Mouse (Mus musculus): ENCODE results near the gene Tspo. TPM values are rescaled to one million over a fixed set of nuclear protein-coding genes. Genes with fewer than 3 reads are reported as not detected.

The Tspo gene
- total RNA-seq, 1 experiment from 2014 or later: 60.5 TPM

DNA sequence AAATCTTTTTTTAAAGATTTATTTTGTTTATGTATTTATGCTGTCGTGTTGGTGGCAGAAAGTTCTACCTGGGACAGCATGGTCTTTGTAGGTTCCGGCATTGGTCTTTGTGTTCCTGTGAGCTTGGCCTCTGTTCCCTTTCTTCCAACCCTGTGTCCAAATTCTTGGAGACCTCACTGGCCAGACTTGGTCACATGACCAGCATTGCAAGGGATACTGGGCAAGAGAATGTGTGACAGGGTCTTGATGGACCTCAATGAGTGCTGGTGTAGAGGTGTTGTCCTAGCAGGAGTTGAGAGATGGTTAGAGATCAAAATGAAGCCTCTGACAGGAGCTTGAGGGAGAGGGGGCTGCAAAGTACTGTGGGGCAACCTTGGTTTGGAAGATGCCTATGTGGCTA, 24.5 kb upstream of the Tspo start:
- no peak for ATAC-seq (ENCODE audit: extremely low read depth, insufficient number of reproducible peaks, low FRiP score, poor library complexity, severe bottlenecking)

DNA sequence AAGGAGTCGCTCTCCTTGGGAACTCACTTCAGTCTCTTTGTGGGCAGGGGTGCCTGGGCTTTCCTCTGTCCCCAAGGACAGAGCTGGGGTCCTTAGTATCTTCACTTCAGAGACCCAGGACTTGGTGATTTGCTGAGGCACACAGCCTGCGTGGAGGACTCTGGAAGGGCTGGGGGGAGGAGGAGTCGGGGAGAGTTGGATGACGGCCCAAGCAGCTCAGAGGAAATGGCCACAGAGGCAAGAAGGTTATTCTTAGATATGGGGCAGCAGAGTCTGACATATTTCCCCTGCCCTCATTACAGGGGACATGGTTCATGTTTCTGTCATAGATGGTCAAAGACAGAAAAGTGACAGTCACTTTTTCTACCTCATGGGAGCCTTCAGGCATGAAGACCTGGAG, 23.5 kb upstream of the Tspo start:
- no peak for ATAC-seq (ENCODE audit: extremely low read depth, insufficient number of reproducible peaks, low FRiP score, poor library complexity, severe bottlenecking)

- ATAC-seq (ENCODE audit: extremely low read depth, insufficient number of reproducible peaks, low FRiP score, poor library complexity, severe bottlenecking): no peak
Measured at GRCm38 (mm10) chr15:83541647-83542287, 21.6 kb upstream of the Tspo start.

- ATAC-seq (ENCODE audit: extremely low read depth, insufficient number of reproducible peaks, low FRiP score, poor library complexity, severe bottlenecking): no peak
Measured at GRCm38 (mm10) chr15:83546029-83546428, 17.4 kb upstream of the Tspo start.

DNA sequence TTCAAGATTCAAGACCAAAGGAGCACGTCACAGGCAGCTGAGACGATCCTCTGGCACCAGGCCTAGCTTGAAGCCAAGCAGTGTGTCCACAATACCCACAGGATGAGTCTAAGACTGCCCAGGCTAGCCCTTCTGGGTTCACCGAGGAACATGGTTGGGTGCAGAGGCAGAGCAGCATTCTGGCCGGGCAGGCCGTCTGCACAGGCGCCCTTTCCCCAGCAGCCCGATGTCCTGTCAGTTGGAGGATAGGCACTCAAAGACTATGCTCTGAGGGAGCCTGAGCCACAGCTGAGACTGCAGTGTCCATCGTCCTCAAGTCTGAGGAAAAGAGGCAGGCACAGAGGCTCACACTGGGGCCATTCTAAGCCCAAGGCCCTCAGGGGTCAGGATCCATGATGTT, 16.2 kb upstream of the Tspo start:
- no peak for ATAC-seq (ENCODE audit: extremely low read depth, insufficient number of reproducible peaks, low FRiP score, poor library complexity, severe bottlenecking)

DNA sequence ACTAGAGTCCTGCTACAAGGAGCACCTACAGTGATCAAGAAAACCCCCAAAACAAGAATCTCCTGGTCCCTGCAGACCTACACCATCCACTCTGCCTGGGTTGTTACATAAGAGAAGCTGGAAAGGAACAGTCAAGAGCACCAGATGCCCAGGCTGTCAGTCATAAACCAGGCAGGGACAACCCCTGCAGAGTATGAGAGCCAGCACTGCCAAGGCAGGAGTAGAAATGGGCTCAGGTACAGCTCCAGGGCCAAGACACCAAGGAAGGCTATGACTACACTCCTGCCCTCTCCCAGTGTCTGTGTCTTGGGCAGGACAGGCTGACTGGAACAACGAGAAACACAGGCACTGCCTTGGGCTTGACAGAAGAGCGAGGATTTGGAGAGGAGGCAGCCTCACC, 13.3 kb upstream of the Tspo start:
- no peak for ATAC-seq (ENCODE audit: extremely low read depth, insufficient number of reproducible peaks, low FRiP score, poor library complexity, severe bottlenecking)

DNA sequence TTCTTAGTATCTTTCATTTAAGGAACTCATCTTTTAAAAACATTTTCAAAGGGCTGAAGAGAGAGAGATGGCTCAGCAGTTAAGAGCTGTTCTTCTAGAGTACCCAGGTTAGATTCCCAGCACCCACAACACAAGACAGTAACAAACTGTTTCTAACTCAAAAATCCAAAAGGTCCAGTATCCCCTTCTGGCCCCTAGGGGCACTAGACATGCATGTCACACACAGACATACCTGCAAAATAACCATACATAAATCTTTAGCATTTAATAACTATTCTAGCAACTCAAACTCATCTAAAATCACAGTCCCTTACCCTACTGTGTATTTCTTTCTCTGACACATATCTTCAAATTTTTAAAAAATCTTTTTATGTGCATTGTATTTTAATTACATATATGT, 9.6 kb upstream of the Tspo start:
- ATAC-seq (ENCODE audit: extremely low read depth, insufficient number of reproducible peaks, low FRiP score, poor library complexity, severe bottlenecking): no peak

- peak; percentile 74 for ATAC-seq (ENCODE audit: extremely low read depth, insufficient number of reproducible peaks, low FRiP score, poor library complexity, severe bottlenecking)
Measured at GRCm38 (mm10) chr15:83555161-83555974, 8.0 kb upstream of the Tspo start.

GRCm38 (mm10) chr15:83560941-83561477, 2.4 kb upstream of the Tspo start:
- no peak for ATAC-seq (ENCODE audit: extremely low read depth, insufficient number of reproducible peaks, low FRiP score, poor library complexity, severe bottlenecking)

- peak; percentile 63 for ATAC-seq (ENCODE audit: extremely low read depth, insufficient number of reproducible peaks, low FRiP score, poor library complexity, severe bottlenecking)
Measured at GRCm38 (mm10) chr15:83562626-83563270, 644 bp upstream of the Tspo start.

DNA sequence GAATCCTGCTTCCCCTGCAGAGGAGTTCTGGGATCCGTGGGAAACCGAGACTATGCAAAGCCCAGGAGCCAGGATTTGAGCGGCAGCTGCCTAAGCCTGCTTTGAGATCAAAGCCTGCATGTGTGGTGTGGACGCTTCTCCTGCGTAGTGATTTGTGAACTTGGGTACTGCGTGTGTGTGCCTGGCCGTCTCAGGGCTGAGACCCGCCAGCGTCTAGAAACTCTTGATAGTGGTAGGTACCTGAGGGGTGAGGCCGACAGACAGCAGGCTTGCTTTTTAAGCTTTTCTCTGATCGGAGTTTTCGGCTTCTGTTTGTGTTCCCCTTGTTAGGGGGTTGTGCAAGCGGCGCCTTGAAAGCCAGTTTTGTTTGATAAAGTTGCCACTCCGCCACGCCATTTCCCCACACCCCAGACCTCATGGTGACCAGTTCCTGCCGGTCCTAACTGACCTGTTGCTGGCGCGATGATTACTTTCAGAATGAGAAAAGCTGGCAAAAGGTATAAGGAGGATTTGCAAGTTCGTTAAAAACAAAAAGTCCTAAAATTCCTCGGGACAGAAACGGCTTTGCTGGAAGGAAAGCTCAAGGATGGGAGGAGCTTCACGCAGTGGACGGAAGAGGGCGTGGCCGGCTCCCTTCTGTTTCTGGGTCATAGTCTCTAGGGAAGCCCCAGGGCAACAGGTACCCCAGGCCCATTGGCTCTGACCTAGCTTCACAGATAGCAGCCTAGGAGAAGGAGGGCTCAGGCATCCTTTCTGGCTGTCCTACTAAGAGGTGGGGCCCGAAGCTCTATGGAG, 662 bp downstream of the Tspo start:
- peak; percentile 39 for ATAC-seq (ENCODE audit: extremely low read depth, insufficient number of reproducible peaks, low FRiP score, poor library complexity, severe bottlenecking)

DNA sequence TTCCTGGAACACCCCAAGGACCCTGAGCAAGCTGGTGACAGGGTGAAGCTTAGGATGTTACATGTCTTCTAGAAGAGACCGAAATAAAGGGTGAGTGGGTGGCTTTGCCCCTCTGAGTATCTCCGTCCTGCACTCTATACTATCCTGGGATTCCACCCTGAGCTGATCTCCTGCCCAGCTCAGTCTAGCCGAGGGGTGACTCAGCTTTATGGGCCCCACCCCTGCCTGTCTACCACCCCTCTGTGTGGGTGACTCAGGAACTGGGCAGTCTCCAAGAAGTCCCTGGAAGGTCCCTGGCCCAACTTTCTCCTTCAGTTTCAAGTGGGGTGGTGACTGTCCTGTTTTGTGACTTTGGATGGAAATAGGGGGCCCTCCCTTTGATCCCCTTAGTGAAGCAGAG, 2.0 kb downstream of the Tspo start:
- no peak for ATAC-seq (ENCODE audit: extremely low read depth, insufficient number of reproducible peaks, low FRiP score, poor library complexity, severe bottlenecking)

DNA sequence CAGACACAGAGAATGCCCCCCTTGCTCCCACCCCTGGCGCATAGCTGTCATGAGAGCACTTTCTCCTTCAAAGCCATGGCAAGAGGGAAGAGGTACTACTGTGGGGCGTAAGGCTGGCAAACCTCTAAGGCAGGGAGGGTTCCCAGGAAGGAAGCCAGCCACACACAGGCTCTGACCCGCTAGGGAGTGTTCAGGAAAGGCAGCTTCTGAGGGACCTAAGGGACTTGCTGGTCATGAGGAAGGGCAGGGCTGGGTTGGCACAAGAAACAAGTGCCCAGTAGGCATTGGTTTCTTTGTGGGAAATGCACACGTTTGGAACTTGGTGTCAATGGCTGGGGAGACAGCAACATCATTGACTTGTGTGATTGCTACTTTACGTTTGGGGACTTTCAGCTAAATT, 2.6 kb downstream of the Tspo start:
- ATAC-seq (ENCODE audit: extremely low read depth, insufficient number of reproducible peaks, low FRiP score, poor library complexity, severe bottlenecking): no peak

GRCm38 (mm10) chr15:83567728-83568127, 4.3 kb downstream of the Tspo start:
- no peak for ATAC-seq (ENCODE audit: extremely low read depth, insufficient number of reproducible peaks, low FRiP score, poor library complexity, severe bottlenecking)

DNA sequence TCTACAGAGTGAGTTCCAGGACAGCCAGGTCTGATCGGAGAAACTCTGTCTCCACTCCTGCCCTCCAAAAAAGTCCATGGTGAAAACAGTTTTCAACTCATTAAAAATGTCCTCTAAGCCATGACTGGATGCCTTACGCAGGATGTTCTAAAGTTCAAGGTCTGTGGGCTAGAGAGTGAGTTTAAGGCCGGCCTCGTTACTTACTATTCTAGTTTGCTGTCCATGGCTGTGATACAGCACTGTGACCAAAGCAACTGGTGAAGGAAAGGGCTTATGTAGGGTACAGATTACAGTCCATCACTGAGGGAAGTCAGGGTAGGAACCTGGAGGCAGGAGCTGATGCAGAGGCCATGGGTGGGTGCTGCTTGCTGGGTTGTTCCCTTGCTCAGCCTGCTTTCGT, 5.2 kb downstream of the Tspo start:
- no peak for ATAC-seq (ENCODE audit: extremely low read depth, insufficient number of reproducible peaks, low FRiP score, poor library complexity, severe bottlenecking)

DNA sequence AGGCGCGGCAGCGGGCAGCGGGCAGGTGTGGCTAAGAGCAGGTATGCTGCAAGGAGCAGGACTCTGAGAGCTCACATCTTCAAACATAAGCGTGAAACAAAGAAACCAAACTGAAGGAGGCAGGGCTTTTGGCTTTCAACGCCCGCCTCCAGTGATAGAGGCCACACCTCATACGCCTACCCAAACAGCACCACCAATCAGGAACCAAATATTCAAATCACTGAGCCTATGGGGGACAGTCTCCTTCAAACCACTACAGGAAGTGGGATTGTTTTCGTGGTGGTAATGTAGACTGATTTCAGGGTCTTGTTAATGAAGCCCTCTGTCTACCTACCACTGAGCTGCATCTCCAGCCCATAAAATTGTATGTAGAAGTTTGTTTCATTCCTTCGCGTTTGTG, 6.3 kb downstream of the Tspo start:
- no peak for ATAC-seq (ENCODE audit: extremely low read depth, insufficient number of reproducible peaks, low FRiP score, poor library complexity, severe bottlenecking)

- peak; percentile 25; the same call in 1 of the 2 replicates for ATAC-seq (ENCODE audit: extremely low read depth, insufficient number of reproducible peaks, low FRiP score, poor library complexity, severe bottlenecking)
Measured at GRCm38 (mm10) chr15:83570641-83571040, 7.2 kb downstream of the Tspo start.

- no peak for ATAC-seq (ENCODE audit: extremely low read depth, insufficient number of reproducible peaks, low FRiP score, poor library complexity, severe bottlenecking)
Measured at GRCm38 (mm10) chr15:83571636-83572035, 8.2 kb downstream of the Tspo start.

GRCm38 (mm10) chr15:83572132-83572531, 8.7 kb downstream of the Tspo start:
- no peak for ATAC-seq (ENCODE audit: extremely low read depth, insufficient number of reproducible peaks, low FRiP score, poor library complexity, severe bottlenecking)
